Mouse (Mus musculus): ENCODE results near the gene Fam168a. TPM values are rescaled to one million over a fixed set of nuclear protein-coding genes. Genes with fewer than 3 reads are reported as not detected.

The Fam168a gene
- polyA plus RNA-seq, 1 experiment from 2014 or later = 46.1 TPM

- no peaks in the 10 kb centered on the region for H3K4me1 ChIP-seq (replicated peaks; ENCODE audit: control insufficient read depth, insufficient read depth, low read length)
- ATAC-seq (replicated peaks; ENCODE audit: low FRiP score, low TSS enrichment, low read depth) (no peak), DNase-seq (ENCODE audit: low spot score) (no peak)
- peaks cover 60% of the 10 kb centered on the region for H3K36me3 ChIP-seq (ENCODE audit: control insufficient read depth, insufficient read depth, low read length)
- 87% methylated on average over 6 of the region's 6 CpGs for WGBS
- no peaks in the 10 kb centered on the region for H3K9me3 ChIP-seq (ENCODE audit: control insufficient read depth, low read length)
- no peak overlapping the region for H3K4me2 ChIP-seq (ENCODE audit: low read length)
- H3K4me3 ChIP-seq (ENCODE audit: low read depth, low read length) = no peak overlapping the region
- H3K27ac ChIP-seq (ENCODE audit: low read depth) = no peak overlapping the region
- H3K9ac ChIP-seq (ENCODE audit: low read length) = no peak overlapping the region
- no peaks in the 10 kb centered on the region for H3K27me3 ChIP-seq (replicated peaks; ENCODE audit: control insufficient read depth, insufficient read depth, low read length)
Observed at GRCm38 (mm10) chr7:100835711-100836110, 129.3 kb downstream of the Fam168a start.

- Histone ChIP-seq H3K27ac (ENCODE audit: low read depth) (no peak overlapping the region), H3K36me3 (ENCODE audit: control insufficient read depth, insufficient read depth, low read length) (peaks cover 55% of the 10 kb centered on the region), H3K4me3 (ENCODE audit: low read depth, low read length) (no peak overlapping the region), H3K9me3 (ENCODE audit: control insufficient read depth, low read length) (no peaks in the 10 kb centered on the region), H3K4me2 (ENCODE audit: low read length) (no peak overlapping the region), H3K4me1 (replicated peaks; ENCODE audit: control insufficient read depth, insufficient read depth, low read length) (no peaks in the 10 kb centered on the region), H3K9ac (ENCODE audit: low read length) (no peak overlapping the region), H3K27me3 (replicated peaks; ENCODE audit: control insufficient read depth, insufficient read depth, low read length) (no peaks in the 10 kb centered on the region)
- DNase-seq (ENCODE audit: low spot score) = no peak
- no peak for ATAC-seq (replicated peaks; ENCODE audit: low FRiP score, low TSS enrichment, low read depth)
- WGBS = 90% methylated on average over 10 of the region's 10 CpGs
Observed at GRCm38 (mm10) chr7:100836657-100837056, 130.2 kb downstream of the Fam168a start.

DNA sequence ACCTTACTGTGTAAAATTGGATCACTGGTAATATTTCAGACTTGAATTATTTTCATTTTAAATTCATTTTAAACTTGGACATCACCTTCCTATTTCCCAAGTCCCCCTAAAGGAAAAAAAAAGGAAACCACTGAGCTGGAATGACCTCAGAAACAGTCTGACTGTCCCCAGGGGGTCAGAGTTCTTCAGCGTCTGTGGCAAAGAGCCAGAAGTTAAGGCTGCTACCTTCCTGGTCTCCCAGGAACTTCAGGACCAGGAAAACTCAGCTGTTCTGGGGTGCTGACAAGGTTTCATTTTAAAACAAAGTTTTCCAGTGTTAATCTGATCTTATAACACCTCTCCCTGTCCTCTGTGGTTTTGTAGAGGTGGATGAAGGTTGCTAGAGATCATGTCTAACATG lies 131.3 kb downstream of the Fam168a start:
- Histone ChIP-seq H3K4me3 (ENCODE audit: low read depth, low read length) (no peak overlapping the region), H3K27me3 (replicated peaks; ENCODE audit: control insufficient read depth, insufficient read depth, low read length) (no peaks in the 10 kb centered on the region), H3K27ac (ENCODE audit: low read depth) (no peak overlapping the region), H3K4me2 (ENCODE audit: low read length) (no peak overlapping the region), H3K4me1 (replicated peaks; ENCODE audit: control insufficient read depth, insufficient read depth, low read length) (no peaks in the 10 kb centered on the region), H3K9ac (ENCODE audit: low read length) (no peak overlapping the region), H3K9me3 (ENCODE audit: control insufficient read depth, low read length) (no peaks in the 10 kb centered on the region), H3K36me3 (ENCODE audit: control insufficient read depth, insufficient read depth, low read length) (peaks cover 54% of the 10 kb centered on the region)
- DNase-seq (ENCODE audit: low spot score) (no peak), ATAC-seq (replicated peaks; ENCODE audit: low FRiP score, low TSS enrichment, low read depth) (no peak)
- 66% methylated on average over 1 of the region's 1 CpGs for WGBS

DNA sequence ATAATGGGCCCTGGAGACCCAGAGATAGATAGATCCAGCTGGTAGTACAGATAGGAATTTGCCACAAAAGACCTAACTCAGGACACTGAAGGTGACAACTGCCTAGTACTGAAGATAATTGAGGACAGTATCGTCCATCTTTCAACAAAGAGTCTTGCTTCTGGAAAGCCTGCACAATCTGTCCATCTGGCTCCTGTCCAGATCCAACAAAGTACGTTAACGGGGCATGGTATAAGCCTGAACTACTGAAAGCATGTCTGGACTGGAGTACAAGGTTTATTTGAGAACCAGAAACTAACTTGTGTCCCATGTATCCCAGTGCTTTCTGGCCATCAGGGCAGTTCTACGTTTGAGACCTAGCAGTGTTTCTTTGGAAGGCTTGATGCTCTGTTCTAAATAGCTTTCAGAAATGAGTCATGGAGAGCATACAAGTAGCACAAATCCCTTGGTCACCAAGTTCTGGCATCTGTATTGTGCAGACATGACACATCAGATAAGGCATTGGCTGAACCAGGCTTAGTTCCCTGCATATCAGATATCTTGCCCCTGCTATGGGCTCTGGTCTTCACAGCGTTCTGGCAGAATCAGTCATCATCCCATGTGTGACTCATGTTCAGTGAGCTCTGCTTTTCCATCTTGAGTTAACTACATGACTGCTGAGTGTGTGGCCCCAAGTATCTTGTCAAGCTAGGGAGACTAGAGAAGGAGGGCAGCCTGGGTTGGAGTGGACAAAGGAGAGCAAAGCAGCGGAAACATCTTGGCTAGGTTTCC lies 133.4 kb downstream of the Fam168a start:
- peaks cover 37% of the 10 kb centered on the region for H3K36me3 ChIP-seq (ENCODE audit: control insufficient read depth, insufficient read depth, low read length)
- H3K4me1 ChIP-seq (replicated peaks; ENCODE audit: control insufficient read depth, insufficient read depth, low read length) = no peaks in the 10 kb centered on the region
- H3K4me3 ChIP-seq (ENCODE audit: low read depth, low read length) = no peak overlapping the region
- WGBS = 76% methylated on average over 6 of the region's 6 CpGs
- H3K9ac ChIP-seq (ENCODE audit: low read length) = no peak overlapping the region
- H3K4me2 ChIP-seq (ENCODE audit: low read length) = no peak overlapping the region
- H3K9me3 ChIP-seq (ENCODE audit: control insufficient read depth, low read length) = no peaks in the 10 kb centered on the region
- no peak overlapping the region for H3K27ac ChIP-seq (ENCODE audit: low read depth)
- no peak for ATAC-seq (replicated peaks; ENCODE audit: low FRiP score, low TSS enrichment, low read depth)
- no peaks in the 10 kb centered on the region for H3K27me3 ChIP-seq (replicated peaks; ENCODE audit: control insufficient read depth, insufficient read depth, low read length)
- DNase-seq (ENCODE audit: low spot score) = no peak

DNA sequence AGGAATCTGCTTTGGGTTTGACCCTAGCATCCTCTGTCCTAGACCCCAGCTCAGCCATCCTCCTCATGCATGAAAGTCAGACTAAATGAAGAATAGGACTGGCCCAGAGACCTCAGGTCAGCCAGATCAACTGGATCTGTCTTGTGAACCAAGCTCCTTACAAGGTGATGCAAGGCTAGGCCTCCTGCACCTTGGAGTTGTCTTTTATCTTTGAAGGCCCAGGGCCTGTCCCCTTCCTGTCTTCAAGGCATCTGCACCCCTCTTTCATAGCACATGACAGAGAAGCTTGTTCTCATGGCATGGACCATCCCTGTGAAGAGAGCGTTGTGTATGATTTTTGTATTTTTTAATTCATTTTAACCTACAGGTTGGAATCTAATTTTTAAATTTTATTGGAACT lies 134.5 kb downstream of the Fam168a start:
- WGBS = 93% methylated on average over 1 of the region's 1 CpGs

GRCm38 (mm10) chr7:100841608-100842007 lies 135.2 kb downstream of the Fam168a start:
- Histone ChIP-seq H3K4me3 (ENCODE audit: low read depth, low read length) (no peak overlapping the region), H3K27me3 (replicated peaks; ENCODE audit: control insufficient read depth, insufficient read depth, low read length) (no peaks in the 10 kb centered on the region), H3K36me3 (ENCODE audit: control insufficient read depth, insufficient read depth, low read length) (peaks cover 19% of the 10 kb centered on the region), H3K9me3 (ENCODE audit: control insufficient read depth, low read length) (no peaks in the 10 kb centered on the region), H3K27ac (ENCODE audit: low read depth) (no peak overlapping the region), H3K9ac (ENCODE audit: low read length) (no peak overlapping the region), H3K4me1 (replicated peaks; ENCODE audit: control insufficient read depth, insufficient read depth, low read length) (peaks cover 6% of the 10 kb centered on the region), H3K4me2 (ENCODE audit: low read length) (no peak overlapping the region)
- DNase-seq (ENCODE audit: low spot score) = no peak
- 84% methylated on average over 6 of the region's 6 CpGs for WGBS
- ATAC-seq (replicated peaks; ENCODE audit: low FRiP score, low TSS enrichment, low read depth) = no peak

More for the DNA sequence above, 134.5 kb downstream of the Fam168a start:
- no peak overlapping the region for H3K27ac ChIP-seq (ENCODE audit: low read depth)
- peaks cover 6% of the 10 kb centered on the region for H3K4me1 ChIP-seq (replicated peaks; ENCODE audit: control insufficient read depth, insufficient read depth, low read length)
- H3K36me3 ChIP-seq (ENCODE audit: control insufficient read depth, insufficient read depth, low read length) = peaks cover 26% of the 10 kb centered on the region
- no peak overlapping the region for H3K4me2 ChIP-seq (ENCODE audit: low read length)
- no peak for DNase-seq (ENCODE audit: low spot score)
- H3K9ac ChIP-seq (ENCODE audit: low read length) = no peak overlapping the region
- no peak for ATAC-seq (replicated peaks; ENCODE audit: low FRiP score, low TSS enrichment, low read depth)
- no peaks in the 10 kb centered on the region for H3K9me3 ChIP-seq (ENCODE audit: control insufficient read depth, low read length)
- H3K27me3 ChIP-seq (replicated peaks; ENCODE audit: control insufficient read depth, insufficient read depth, low read length) = no peaks in the 10 kb centered on the region
- no peak overlapping the region for H3K4me3 ChIP-seq (ENCODE audit: low read depth, low read length)

- Histone ChIP-seq H3K9me3 (ENCODE audit: control insufficient read depth, low read length) (no peaks in the 10 kb centered on the region), H3K36me3 (ENCODE audit: control insufficient read depth, insufficient read depth, low read length) (peaks cover 14% of the 10 kb centered on the region), H3K9ac (ENCODE audit: low read length) (no peak overlapping the region), H3K4me3 (ENCODE audit: low read depth, low read length) (no peak overlapping the region), H3K4me1 (replicated peaks; ENCODE audit: control insufficient read depth, insufficient read depth, low read length) (peaks cover 6% of the 10 kb centered on the region), H3K27ac (ENCODE audit: low read depth) (no peak overlapping the region), H3K4me2 (ENCODE audit: low read length) (no peak overlapping the region), H3K27me3 (replicated peaks; ENCODE audit: control insufficient read depth, insufficient read depth, low read length) (no peaks in the 10 kb centered on the region)
- no peak for ATAC-seq (replicated peaks; ENCODE audit: low FRiP score, low TSS enrichment, low read depth)
- no peak for DNase-seq (ENCODE audit: low spot score)
- WGBS = 87% methylated on average over 5 of the region's 5 CpGs
Observed at GRCm38 (mm10) chr7:100842175-100842574, 135.7 kb downstream of the Fam168a start.

DNA sequence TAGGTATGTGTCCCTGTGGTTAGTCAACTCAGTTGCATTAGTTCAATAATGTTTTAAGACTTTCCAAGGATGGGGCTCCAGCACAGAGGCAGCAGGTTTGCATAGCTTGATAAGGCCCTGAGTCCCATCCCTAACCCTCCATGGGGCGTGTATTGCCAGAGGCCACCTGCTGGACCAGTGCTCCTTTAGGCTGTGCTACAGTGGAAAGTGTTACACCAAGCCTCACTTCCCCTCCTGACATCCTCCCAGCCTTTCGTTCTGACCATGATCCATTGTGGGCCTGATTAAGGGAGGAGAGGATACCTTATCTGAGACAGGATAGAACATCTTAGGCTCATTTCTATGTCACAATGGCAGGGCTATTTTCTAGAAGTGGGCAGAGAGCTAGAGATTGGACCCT lies 137.4 kb downstream of the Fam168a start:
- 90% methylated on average over 2 of the region's 2 CpGs for WGBS

More for the DNA sequence above, 137.4 kb downstream of the Fam168a start:
- Histone ChIP-seq H3K4me2 (ENCODE audit: low read length) (no peak overlapping the region), H3K27ac (ENCODE audit: low read depth) (no peak overlapping the region), H3K4me1 (replicated peaks; ENCODE audit: control insufficient read depth, insufficient read depth, low read length) (peaks cover 6% of the 10 kb centered on the region), H3K9ac (ENCODE audit: low read length) (no peak overlapping the region), H3K4me3 (ENCODE audit: low read depth, low read length) (no peak overlapping the region), H3K36me3 (ENCODE audit: control insufficient read depth, insufficient read depth, low read length) (no peaks in the 10 kb centered on the region), H3K9me3 (ENCODE audit: control insufficient read depth, low read length) (no peaks in the 10 kb centered on the region), H3K27me3 (replicated peaks; ENCODE audit: control insufficient read depth, insufficient read depth, low read length) (no peaks in the 10 kb centered on the region)
- DNase-seq (ENCODE audit: low spot score) (no peak), ATAC-seq (replicated peaks; ENCODE audit: low FRiP score, low TSS enrichment, low read depth) (no peak)
